Mouse (Mus musculus) G1E (cell line): ENCODE measurements around the gene Col9a1.

ENCODE experiments used
- CTCF ChIP-seq: IDR thresholded peaks from 2 replicates; pipeline ENCODE4 v1.5.1; 2012; ENCODE audit warnings: low read depth, low read length, inconsistent platforms, mixed read lengths
- GATA1 ChIP-seq: IDR thresholded peaks from 2 replicates; pipeline ENCODE4 v1.6.1; 2012; ENCODE audit warnings: borderline replicate concordance, low read length, inconsistent platforms, mixed read lengths
- POLR2AphosphoS5 ChIP-seq: IDR thresholded peaks from 2 replicates; pipeline ENCODE4 v1.6.1; 2012; ENCODE audit warnings: low read depth, low read length, inconsistent platforms; ENCODE audit not compliant: insufficient replicate concordance
- TAL1 ChIP-seq: conservative IDR thresholded peaks from 2 replicates; pipeline ENCODE4 v1.6.1; 2012; ENCODE audit warnings: low read depth, low read length, inconsistent platforms, mixed read lengths

GRCm38 (mm10) chr1:24157751-24158150, 19.7 kb upstream of the Col9a1 start:
- TF ChIP-seq CTCF = no peak
- no peak for TF ChIP-seq GATA1
- no peak for TF ChIP-seq TAL1
- TF ChIP-seq POLR2AphosphoS5 = no peak
